Mouse (Mus musculus) hindbrain, embryonic 14.5 days (tissue): ENCODE measurements around the gene Ikzf3. TPM values are rescaled to one million over a fixed set of nuclear protein-coding genes. Genes with fewer than 3 reads are reported as not detected.

Experiments
- ATAC-seq: fragments of 200-750 bp; cut with Nextera tagmentation; 2 replicates; pipeline ENCODE4 v1.8.0; 2017; ENCODE audit warnings: moderate number of reproducible peaks, mild to moderate bottlenecking, moderate TSS enrichment, moderate library complexity; ENCODE audit not compliant: low FRiP score
- DNase-seq: peaks from one replicate; pipeline ENCODE4 v3.0.0-alpha.2; 2015; ENCODE audit warnings: low spot score
- H3K27ac ChIP-seq: fragments of 300-500 bp; sonication (generic); 2 replicates; pipeline ENCODE4 v1.5.1; 2014; ENCODE audit warnings: mild to moderate bottlenecking, moderate library complexity
- H3K27me3 ChIP-seq: fragments of 300-500 bp; sonication (generic); 2 replicates; pipeline ENCODE4 v1.6.1; 2014; ENCODE audit warnings: mild to moderate bottlenecking, low read length, mixed read lengths; ENCODE audit not compliant: control insufficient read depth, insufficient read depth
- H3K36me3 ChIP-seq: fragments of 300-500 bp; sonication (generic); replicated peaks from 2 replicates; pipeline ENCODE4 v1.6.1; 2014; ENCODE audit not compliant: control insufficient read depth, insufficient read depth
- H3K4me1 ChIP-seq: fragments of 300-500 bp; sonication (generic); replicated peaks from 2 replicates; pipeline ENCODE4 v1.6.1; 2014; ENCODE audit warnings: antibody characterized with exemption, low read length, mixed read lengths; ENCODE audit not compliant: control insufficient read depth, insufficient read depth
- H3K4me2 ChIP-seq: fragments of 300-500 bp; sonication (generic); replicated peaks from 2 replicates; pipeline ENCODE4 v1.6.1; 2014; ENCODE audit warnings: mild to moderate bottlenecking, moderate library complexity
- H3K4me3 ChIP-seq: fragments of 300-500 bp; sonication (generic); replicated peaks from 2 replicates; pipeline ENCODE4 v1.5.1; 2014; ENCODE audit warnings: mild to moderate bottlenecking, low read length
- H3K9ac ChIP-seq: fragments of 300-500 bp; sonication (generic); 2 replicates; pipeline ENCODE4 v1.6.1; 2014
- H3K9me3 ChIP-seq: fragments of 300-500 bp; sonication (generic); 2 replicates; pipeline ENCODE4 v1.6.1; 2016; ENCODE audit warnings: low read length; ENCODE audit not compliant: control insufficient read depth
- WGBS: fragments of 180-500 bp; shearing (Covaris S2); extraction: QIAGEN DNeasy Blood & Tissue Kit; methylation state at CpG from one replicate; pipeline ENCODE4 v1.1.7; 2014; 5-methylcytosine and 5-hydroxymethylcytosine counted together
- polyA plus RNA-seq: library from polyadenylated mRNA; unstranded; fragments of >200 nt; fragmentation: Nextera tagmentation; extraction: Ambion mirVana; gene quantifications from 2 replicates; pipeline ENCODE4 v1.2.1, GENCODE M21; 2014

The Ikzf3 gene
- polyA plus RNA-seq, 1 experiment from 2014 or later: 0.24 TPM

GRCm38 (mm10) chr11:98580301-98581121 lies 34.7 kb upstream of the Ikzf3 start:
- 78% methylated on average over 16 of the region's 16 CpGs for WGBS
- Histone ChIP-seq H3K9ac (no peak overlapping the region), H3K4me1 (peaks cover 6% of the 10 kb centered on the region), H3K27ac (no peak overlapping the region), H3K9me3 (no peaks in the 10 kb centered on the region), H3K4me2 (no peak overlapping the region), H3K27me3 (no peaks in the 10 kb centered on the region), H3K4me3 (no peak overlapping the region), H3K36me3 (peaks cover 28% of the 10 kb centered on the region)
- DNase-seq: no peak
- no peak for ATAC-seq

GRCm38 (mm10) chr11:98577776-98578175 lies 31.9 kb upstream of the Ikzf3 start:
- DNase-seq (no peak), ATAC-seq (no peak)
- no peak overlapping the region for H3K9ac ChIP-seq
- WGBS: 78% methylated on average over 5 of the region's 5 CpGs
- H3K27ac ChIP-seq: no peak overlapping the region
- no peaks in the 10 kb centered on the region for H3K4me1 ChIP-seq
- H3K4me3 ChIP-seq: no peak overlapping the region
- H3K36me3 ChIP-seq: peaks cover 20% of the 10 kb centered on the region
- no peaks in the 10 kb centered on the region for H3K9me3 ChIP-seq
- H3K27me3 ChIP-seq: no peaks in the 10 kb centered on the region
- H3K4me2 ChIP-seq: no peak overlapping the region

GRCm38 (mm10) chr11:98569461-98569860 lies 23.6 kb upstream of the Ikzf3 start:
- WGBS: 77% methylated on average over 6 of the region's 6 CpGs
- H3K36me3 ChIP-seq: no peaks in the 10 kb centered on the region
- no peak overlapping the region for H3K4me2 ChIP-seq
- ATAC-seq (no peak), DNase-seq (no peak)
- H3K27me3 ChIP-seq: no peaks in the 10 kb centered on the region
- no peaks in the 10 kb centered on the region for H3K9me3 ChIP-seq
- H3K4me3 ChIP-seq: no peak overlapping the region
- H3K9ac ChIP-seq: no peak overlapping the region
- H3K4me1 ChIP-seq: no peaks in the 10 kb centered on the region
- no peak overlapping the region for H3K27ac ChIP-seq

GRCm38 (mm10) chr11:98568326-98568725 lies 22.5 kb upstream of the Ikzf3 start:
- Histone ChIP-seq H3K27ac (no peak overlapping the region), H3K4me1 (no peaks in the 10 kb centered on the region), H3K4me2 (no peak overlapping the region), H3K36me3 (no peaks in the 10 kb centered on the region), H3K27me3 (no peaks in the 10 kb centered on the region), H3K9me3 (no peaks in the 10 kb centered on the region), H3K9ac (no peak overlapping the region), H3K4me3 (no peak overlapping the region)
- 87% methylated on average over 8 of the region's 8 CpGs for WGBS
- DNase-seq (no peak), ATAC-seq (no peak)

GRCm38 (mm10) chr11:98563921-98564414 lies 18.1 kb upstream of the Ikzf3 start:
- no peak overlapping the region for H3K4me3 ChIP-seq
- ATAC-seq (no peak), DNase-seq (no peak)
- no peaks in the 10 kb centered on the region for H3K36me3 ChIP-seq
- no peak overlapping the region for H3K27ac ChIP-seq
- no peaks in the 10 kb centered on the region for H3K4me1 ChIP-seq
- no peak overlapping the region for H3K4me2 ChIP-seq
- H3K9ac ChIP-seq: no peak overlapping the region
- WGBS: 76% methylated on average over 13 of the region's 13 CpGs
- H3K27me3 ChIP-seq: no peaks in the 10 kb centered on the region
- no peaks in the 10 kb centered on the region for H3K9me3 ChIP-seq

- no peak overlapping the region for H3K4me2 ChIP-seq
- H3K27ac ChIP-seq: no peak overlapping the region
- no peak for DNase-seq
- no peaks in the 10 kb centered on the region for H3K36me3 ChIP-seq
- no peaks in the 10 kb centered on the region for H3K9me3 ChIP-seq
- WGBS: 92% methylated on average over 3 of the region's 3 CpGs
- no peak overlapping the region for H3K9ac ChIP-seq
- ATAC-seq: no peak
- H3K4me3 ChIP-seq: no peak overlapping the region
- H3K4me1 ChIP-seq: no peaks in the 10 kb centered on the region
- H3K27me3 ChIP-seq: no peaks in the 10 kb centered on the region
Observed at GRCm38 (mm10) chr11:98563025-98563424, 17.2 kb upstream of the Ikzf3 start.

GRCm38 (mm10) chr11:98560942-98561341 lies 15.1 kb upstream of the Ikzf3 start:
- Histone ChIP-seq H3K4me1 (no peaks in the 10 kb centered on the region), H3K4me2 (no peak overlapping the region), H3K36me3 (no peaks in the 10 kb centered on the region), H3K27me3 (no peaks in the 10 kb centered on the region), H3K9me3 (no peaks in the 10 kb centered on the region), H3K4me3 (no peak overlapping the region), H3K27ac (no peak overlapping the region), H3K9ac (no peak overlapping the region)
- no peak for DNase-seq
- WGBS: 42% methylated on average over 7 of the region's 7 CpGs
- ATAC-seq: no peak

- Histone ChIP-seq H3K9ac (no peak overlapping the region), H3K4me3 (no peak overlapping the region), H3K9me3 (no peaks in the 10 kb centered on the region), H3K4me2 (no peak overlapping the region), H3K4me1 (no peaks in the 10 kb centered on the region), H3K27ac (no peak overlapping the region), H3K27me3 (peaks cover 3% of the 10 kb centered on the region), H3K36me3 (no peaks in the 10 kb centered on the region)
- 60% methylated on average over 12 of the region's 12 CpGs for whole genome bisulfite sequencing
- no peak for ATAC-seq
- no peak for DNase-seq
Observed at GRCm38 (mm10) chr11:98555124-98555700, 9.4 kb upstream of the Ikzf3 start.

GRCm38 (mm10) chr11:98553966-98554365 lies 8.1 kb upstream of the Ikzf3 start:
- Histone ChIP-seq H3K27ac (no peak overlapping the region), H3K4me3 (no peak overlapping the region), H3K36me3 (no peaks in the 10 kb centered on the region), H3K27me3 (peaks cover 15% of the 10 kb centered on the region), H3K4me2 (no peak overlapping the region), H3K9me3 (no peaks in the 10 kb centered on the region), H3K9ac (no peak overlapping the region), H3K4me1 (no peaks in the 10 kb centered on the region)
- ATAC-seq (no peak), DNase-seq (no peak)
- WGBS: 85% methylated on average over 4 of the region's 4 CpGs
